Mouse (Mus musculus): Measurements from ENCODE around the gene Gm10260. TPM values are rescaled to one million over a fixed set of nuclear protein-coding genes. Genes with fewer than 3 reads are reported as not detected.

Gm10260 gene
- total and polyA plus RNA-seq, 3 experiments: 409 to 4,123 (median 3,111) TPM

- Histone ChIP-seq H3K4me1 (ENCODE audit: control insufficient read depth in 1 of 2, insufficient read depth in 2 of 2, low read length in 2 of 2) (no peaks in the 10 kb centered on the region), H3K27ac (ENCODE audit: control insufficient read depth, low read depth, low read length) (no peak overlapping the region), H3K79me2 (ENCODE audit: control insufficient read depth, insufficient read depth, low read length, poor library complexity) (no peaks in the 10 kb centered on the region), H3K9ac (ENCODE audit: control insufficient read depth, low read depth, low read length, poor library complexity, severe bottlenecking) (no peak overlapping the region), H3K36me3 (ENCODE audit: control insufficient read depth in 1 of 2, insufficient read depth in 2 of 2, low read length in 2 of 2) (no peaks in the 10 kb centered on the region), H3K9me3 (replicated peaks; ENCODE audit: insufficient read depth, low read length) (no peaks in the 10 kb centered on the region), H3K27me3 (ENCODE audit: control insufficient read depth in 1 of 2, insufficient read depth in 2 of 2, low read length in 2 of 2) (no peaks in the 10 kb centered on the region), H3K4me3 (ENCODE audit: control insufficient read depth in 1 of 2, insufficient read depth in 1 of 2, low read depth in 2 of 2, low read length in 2 of 2) (no peak overlapping the region)
- no peak for DNase-seq (ENCODE audit: low read depth, low spot score)
- TF ChIP-seq ZC3H11A (IDR thresholded peaks at IDR 0.05; ENCODE audit: low read depth, low read length) (no peak), CTCF (IDR thresholded peaks at IDR 0.05 in 2 of 3, conservative IDR thresholded peaks at IDR 0.05 in 1 of 3; ENCODE audit: control insufficient read depth in 1 of 3, insufficient read depth in 1 of 3, low read depth in 2 of 3, low read length in 3 of 3, poor library complexity in 1 of 3, severe bottlenecking in 1 of 3) (no peak), MYB (IDR thresholded peaks at IDR 0.05; ENCODE audit: low read depth, low read length) (no peak), HCFC1 (IDR thresholded peaks at IDR 0.05; ENCODE audit: low read depth, low read length) (no peak), POLR2A (IDR thresholded peaks at IDR 0.05; ENCODE audit: control insufficient read depth in 1 of 2, insufficient read depth in 1 of 2, low read depth in 1 of 2, low read length in 2 of 2, poor library complexity in 1 of 2) (no peak), RCOR1 (IDR thresholded peaks at IDR 0.05; ENCODE audit: low read depth, low read length) (no peak), CHD1 (IDR thresholded peaks at IDR 0.05; ENCODE audit: low read depth, low read length) (no peak), CHD2 (IDR thresholded peaks at IDR 0.05; ENCODE audit: low read length) (no peak)
Observed at GRCm38 (mm10) chr13:97756091-97756490, 4.3 kb downstream of the Gm10260 start.

GRCm38 (mm10) chr13:97750851-97751381, 9.5 kb downstream of the Gm10260 start:
- no peak overlapping the region for H3K27ac ChIP-seq (ENCODE audit: control insufficient read depth, low read depth, low read length)

GRCm38 (mm10) chr13:97747037-97747860, 13.2 kb downstream of the Gm10260 start:
- no peak for DNase-seq (ENCODE audit: low read depth, low spot score)
- Histone ChIP-seq H3K36me3 (ENCODE audit: control insufficient read depth in 1 of 2, insufficient read depth in 2 of 2, low read length in 2 of 2) (peaks cover 0 to 14% of the 10 kb centered on the region in 2 experiments; a peak in 2 of 4 replicates), H3K4me1 (ENCODE audit: control insufficient read depth in 1 of 2, insufficient read depth in 2 of 2, low read length in 2 of 2) (peaks cover 13 to 18% of the 10 kb centered on the region in 2 experiments), H3K9me3 (replicated peaks; ENCODE audit: insufficient read depth, low read length) (no peaks in the 10 kb centered on the region), H3K27me3 (ENCODE audit: control insufficient read depth in 1 of 2, insufficient read depth in 2 of 2, low read length in 2 of 2) (no peaks in the 10 kb centered on the region), H3K79me2 (ENCODE audit: control insufficient read depth, insufficient read depth, low read length, poor library complexity) (no peaks in the 10 kb centered on the region), H3K27ac (ENCODE audit: control insufficient read depth, low read depth, low read length) (no peak overlapping the region), H3K9ac (ENCODE audit: control insufficient read depth, low read depth, low read length, poor library complexity, severe bottlenecking) (no peak overlapping the region), H3K4me3 (ENCODE audit: control insufficient read depth in 1 of 2, insufficient read depth in 1 of 2, low read depth in 2 of 2, low read length in 2 of 2) (no peak overlapping the region)
- TF ChIP-seq BHLHE40 (IDR thresholded peaks at IDR 0.05; ENCODE audit: borderline replicate concordance, low read depth, low read length) (no peak), POLR2AphosphoS5 (IDR thresholded peaks at IDR 0.05; ENCODE audit: borderline replicate concordance, low read depth, low read length) (no peak), ZMIZ1 (IDR thresholded peaks at IDR 0.05; ENCODE audit: low read depth, low read length) (no peak)

More at GRCm38 (mm10) chr13:97750851-97751381, 9.5 kb downstream of the Gm10260 start:
- H3K36me3 ChIP-seq (ENCODE audit: control insufficient read depth in 1 of 2, insufficient read depth in 2 of 2, low read length in 2 of 2): no peaks in the 10 kb centered on the region
- no peaks in the 10 kb centered on the region for H3K27me3 ChIP-seq (ENCODE audit: control insufficient read depth in 1 of 2, insufficient read depth in 2 of 2, low read length in 2 of 2)
- H3K4me1 ChIP-seq (ENCODE audit: control insufficient read depth in 1 of 2, insufficient read depth in 2 of 2, low read length in 2 of 2): no peaks in the 10 kb centered on the region
- H3K9ac ChIP-seq (ENCODE audit: control insufficient read depth, low read depth, low read length, poor library complexity, severe bottlenecking): no peak overlapping the region
- H3K9me3 ChIP-seq (replicated peaks; ENCODE audit: insufficient read depth, low read length): no peaks in the 10 kb centered on the region
- TF ChIP-seq SIN3A (IDR thresholded peaks at IDR 0.05; ENCODE audit: low read length) (no peak), NELFE (IDR thresholded peaks at IDR 0.05; ENCODE audit: low read depth, low read length) (no peak), USF1 (IDR thresholded peaks at IDR 0.05; ENCODE audit: low read depth, low read length) (no peak), POLR2A (IDR thresholded peaks at IDR 0.05; ENCODE audit: control insufficient read depth in 1 of 2, insufficient read depth in 1 of 2, low read depth in 1 of 2, low read length in 2 of 2, poor library complexity in 1 of 2) (no peak), ZNF384 (IDR thresholded peaks at IDR 0.05; ENCODE audit: low read depth, low read length) (no peak), MAZ (IDR thresholded peaks at IDR 0.05; ENCODE audit: low read depth, low read length) (no peak), EP300 (IDR thresholded peaks at IDR 0.05; ENCODE audit: low read depth in 1 of 2, low read length in 2 of 2) (no peak), JUND (IDR thresholded peaks at IDR 0.05; ENCODE audit: low read depth, low read length) (no peak), E2F4 (IDR thresholded peaks at IDR 0.05; ENCODE audit: borderline replicate concordance, low read depth, low read length) (no peak)
- H3K79me2 ChIP-seq (ENCODE audit: control insufficient read depth, insufficient read depth, low read length, poor library complexity): no peaks in the 10 kb centered on the region
- no peak overlapping the region for H3K4me3 ChIP-seq (ENCODE audit: control insufficient read depth in 1 of 2, insufficient read depth in 1 of 2, low read depth in 2 of 2, low read length in 2 of 2)
- no peak for DNase-seq (ENCODE audit: low read depth, low spot score)
